Mouse (Mus musculus): ENCODE results near the gene Rrp7a. TPM values are rescaled to one million over a fixed set of nuclear protein-coding genes. Genes with fewer than 3 reads are reported as not detected.

The Rrp7a gene
- polyA plus RNA-seq, 1 experiment from 2014 or later: 66.9 TPM

GRCm38 (mm10) chr15:83068270-83068669 lies 54.3 kb downstream of the Rrp7a start:
- Histone ChIP-seq H3K27me3 (ENCODE audit: low read depth, poor library complexity, severe bottlenecking) (no peaks in the 10 kb centered on the region), H3K9me3 (replicated peaks) (no peaks in the 10 kb centered on the region), H3K27ac (no peak overlapping the region), H3K4me1 (no peaks in the 10 kb centered on the region), H3K36me3 (no peaks in the 10 kb centered on the region), H3K4me3 (no peak overlapping the region)
- no peak for DNase-seq (ENCODE audit: low spot score)
- WGBS: 88% methylated on average over 5 of the region's 5 CpGs

GRCm38 (mm10) chr15:83065543-83065942 lies 57.1 kb downstream of the Rrp7a start:
- H3K27me3 ChIP-seq (ENCODE audit: low read depth, poor library complexity, severe bottlenecking): no peaks in the 10 kb centered on the region
- DNase-seq (ENCODE audit: low spot score): no peak
- no peak overlapping the region for H3K4me3 ChIP-seq
- peaks cover 9% of the 10 kb centered on the region for H3K4me1 ChIP-seq
- H3K27ac ChIP-seq: no peak overlapping the region
- no peaks in the 10 kb centered on the region for H3K36me3 ChIP-seq
- no peaks in the 10 kb centered on the region for H3K9me3 ChIP-seq (replicated peaks)
- 94% methylated on average over 4 of the region's 4 CpGs for WGBS

Other genes starting within 250 kb of the Rrp7a start
- 8.1 and 8.3 TPM in 2 replicates for gene Tcf20, start 134.9 kb downstream of the Rrp7a start, polyA plus RNA-seq (2016; fragmentation: Nextera tagmentation; extraction: Ambion mirVana)
- gene Nfam1, start 89.5 kb downstream of the Rrp7a start, polyA plus RNA-seq (2016; fragmentation: Nextera tagmentation; extraction: Ambion mirVana): 2.6 and 2.9 TPM in 2 replicates
- 42.8 and 49.1 TPM in 2 replicates for gene Serhl, start 33.3 kb downstream of the Rrp7a start, polyA plus RNA-seq (2016; fragmentation: Nextera tagmentation; extraction: Ambion mirVana)
- 183 and 193 TPM in 2 replicates for gene Poldip3, start 26.6 kb upstream of the Rrp7a start, polyA plus RNA-seq (2016; fragmentation: Nextera tagmentation; extraction: Ambion mirVana)
- gene Cyb5r3, start 49.8 kb upstream of the Rrp7a start, polyA plus RNA-seq (2016; fragmentation: Nextera tagmentation; extraction: Ambion mirVana): 163 and 174 TPM in 2 replicates
- gene A4galt, start 129.0 kb upstream of the Rrp7a start, polyA plus RNA-seq (2016; fragmentation: Nextera tagmentation; extraction: Ambion mirVana): not detected in 2 replicates
- 22.8 and 34.0 TPM in 2 replicates for gene Arfgap3, start 227.4 kb upstream of the Rrp7a start, polyA plus RNA-seq (2016; fragmentation: Nextera tagmentation; extraction: Ambion mirVana)